Mouse (Mus musculus): ENCODE measurements around the gene Mcm6. TPM values are rescaled to one million over a fixed set of nuclear protein-coding genes. Genes with fewer than 3 reads are reported as not detected.
A peak's percentile ranks its signal among the peaks of the same experiment; 100 is the strongest.

The Mcm6 gene
- polyA plus RNA-seq, 1 experiment from 2014 or later = 138 TPM

DNA sequence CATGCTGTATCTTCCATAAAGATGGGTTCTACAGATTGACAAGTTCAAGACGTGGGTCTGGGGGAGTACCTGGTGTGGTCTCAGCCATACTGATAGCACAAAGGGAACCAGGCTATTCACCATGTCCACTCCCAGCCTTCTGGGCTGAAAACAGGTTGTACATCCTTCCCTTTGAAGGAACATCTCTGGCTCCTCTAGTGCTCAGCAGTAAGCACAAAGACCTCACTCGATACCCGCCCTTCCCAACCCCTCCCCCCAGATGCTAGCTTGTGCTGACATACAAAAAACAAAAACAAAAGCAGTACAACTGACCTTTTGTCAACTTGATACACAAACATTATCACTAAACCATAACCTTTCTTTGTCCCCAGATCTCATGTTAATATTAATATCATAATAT is 35.2 kb upstream of the Mcm6 start:
- ATAC-seq (ENCODE audit: insufficient number of reproducible peaks, insufficient read depth, low FRiP score, low read depth) = no peak
- no peak overlapping the region for H3K9ac ChIP-seq (ENCODE audit: low read length)
- WGBS = 84% methylated on average over 3 of the region's 3 CpGs
- H3K4me3 ChIP-seq (ENCODE audit: control insufficient read depth in 1 of 2, insufficient read depth in 1 of 2, low read depth in 1 of 2, low read length in 2 of 2) = no peak overlapping the region
- H3K36me3 ChIP-seq (ENCODE audit: control insufficient read depth, insufficient read depth, low read length) = peaks cover 49% of the 10 kb centered on the region
- no peaks in the 10 kb centered on the region for H3K27me3 ChIP-seq (ENCODE audit: control insufficient read depth, insufficient read depth, low read length)
- no peaks in the 10 kb centered on the region for H3K4me1 ChIP-seq (ENCODE audit: control insufficient read depth in 2 of 2, insufficient read depth in 2 of 2, low read length in 2 of 2)
- H3K4me2 ChIP-seq (ENCODE audit: low read length) = no peak overlapping the region
- no peaks in the 10 kb centered on the region for H3K9me3 ChIP-seq (ENCODE audit: control insufficient read depth, low read length)
- H3K27ac ChIP-seq (replicated peaks in 1 of 2; ENCODE audit: control insufficient read depth in 1 of 2, insufficient read depth in 1 of 2, low read depth in 2 of 2, low read length in 2 of 2) = no peak overlapping the region

DNA sequence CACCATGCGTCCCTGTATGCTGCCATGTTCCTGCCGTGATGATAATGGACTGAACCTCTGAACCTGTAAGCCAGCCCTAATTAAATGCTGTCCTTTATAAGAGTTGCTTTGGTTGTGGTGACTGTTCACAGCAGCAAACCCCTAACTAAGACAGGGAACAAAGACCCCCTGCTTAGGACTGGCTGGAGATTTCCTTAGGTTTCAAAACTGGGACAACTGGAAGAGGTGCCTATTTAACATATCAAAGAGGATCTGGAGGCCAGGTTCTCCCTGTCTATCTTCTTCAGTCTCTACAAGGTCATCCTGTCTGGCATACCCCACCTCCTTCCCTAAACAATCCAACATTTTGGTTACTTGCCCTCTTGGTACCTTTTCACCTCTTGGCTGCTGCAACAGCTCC is 32.9 kb upstream of the Mcm6 start:
- Histone ChIP-seq H3K36me3 (ENCODE audit: control insufficient read depth, insufficient read depth, low read length) (peaks cover 55% of the 10 kb centered on the region), H3K9ac (ENCODE audit: low read length) (no peak overlapping the region), H3K27ac (replicated peaks in 1 of 2; ENCODE audit: control insufficient read depth in 1 of 2, insufficient read depth in 1 of 2, low read depth in 2 of 2, low read length in 2 of 2) (no peak overlapping the region), H3K4me1 (ENCODE audit: control insufficient read depth in 2 of 2, insufficient read depth in 2 of 2, low read length in 2 of 2) (no peaks in the 10 kb centered on the region), H3K9me3 (ENCODE audit: control insufficient read depth, low read length) (no peaks in the 10 kb centered on the region), H3K27me3 (ENCODE audit: control insufficient read depth, insufficient read depth, low read length) (no peaks in the 10 kb centered on the region), H3K4me2 (ENCODE audit: low read length) (no peak overlapping the region), H3K4me3 (ENCODE audit: control insufficient read depth in 1 of 2, insufficient read depth in 1 of 2, low read depth in 1 of 2, low read length in 2 of 2) (no peak overlapping the region)
- no peak for ATAC-seq (ENCODE audit: insufficient number of reproducible peaks, insufficient read depth, low FRiP score, low read depth)
- 86% methylated on average over 2 of the region's 2 CpGs for WGBS

DNA sequence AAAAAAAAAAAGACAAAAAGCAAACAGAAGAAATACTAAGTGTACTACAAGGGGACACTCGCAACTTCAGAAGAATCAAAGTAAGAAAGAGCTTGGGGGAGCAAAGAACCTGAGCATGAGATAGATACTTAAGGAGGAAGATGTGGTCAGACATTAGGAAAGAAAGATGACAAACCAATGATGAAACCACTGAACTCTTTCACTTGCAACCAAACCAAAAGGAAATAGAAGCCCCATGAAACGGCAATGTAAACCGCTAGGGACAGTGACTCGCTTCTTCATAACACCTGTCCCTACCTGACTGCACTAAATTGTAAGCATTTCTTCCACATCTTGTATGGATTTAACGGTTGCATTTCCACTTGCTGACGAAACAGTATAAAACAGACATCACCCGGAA is 27.0 kb upstream of the Mcm6 start:
- Histone ChIP-seq H3K27me3 (ENCODE audit: control insufficient read depth, insufficient read depth, low read length) (no peaks in the 10 kb centered on the region), H3K27ac (replicated peaks in 1 of 2; ENCODE audit: control insufficient read depth in 1 of 2, insufficient read depth in 1 of 2, low read depth in 2 of 2, low read length in 2 of 2) (no peak overlapping the region), H3K4me1 (ENCODE audit: control insufficient read depth in 2 of 2, insufficient read depth in 2 of 2, low read length in 2 of 2) (no peaks in the 10 kb centered on the region), H3K9ac (ENCODE audit: low read length) (no peak overlapping the region), H3K4me3 (ENCODE audit: control insufficient read depth in 1 of 2, insufficient read depth in 1 of 2, low read depth in 1 of 2, low read length in 2 of 2) (no peak overlapping the region), H3K36me3 (ENCODE audit: control insufficient read depth, insufficient read depth, low read length) (peaks cover 70% of the 10 kb centered on the region), H3K9me3 (ENCODE audit: control insufficient read depth, low read length) (no peaks in the 10 kb centered on the region), H3K4me2 (ENCODE audit: low read length) (no peak overlapping the region)
- no peak for ATAC-seq (ENCODE audit: insufficient number of reproducible peaks, insufficient read depth, low FRiP score, low read depth)
- WGBS = 93% methylated on average over 7 of the region's 7 CpGs

- no peak for ATAC-seq (ENCODE audit: insufficient number of reproducible peaks, insufficient read depth, low FRiP score, low read depth)
- Histone ChIP-seq H3K36me3 (ENCODE audit: control insufficient read depth, insufficient read depth, low read length) (peaks cover 67% of the 10 kb centered on the region), H3K9me3 (ENCODE audit: control insufficient read depth, low read length) (no peaks in the 10 kb centered on the region), H3K4me1 (ENCODE audit: control insufficient read depth in 2 of 2, insufficient read depth in 2 of 2, low read length in 2 of 2) (no peaks in the 10 kb centered on the region), H3K4me3 (ENCODE audit: control insufficient read depth in 1 of 2, insufficient read depth in 1 of 2, low read depth in 1 of 2, low read length in 2 of 2) (no peak overlapping the region), H3K27me3 (ENCODE audit: control insufficient read depth, insufficient read depth, low read length) (no peaks in the 10 kb centered on the region), H3K27ac (replicated peaks in 1 of 2; ENCODE audit: control insufficient read depth in 1 of 2, insufficient read depth in 1 of 2, low read depth in 2 of 2, low read length in 2 of 2) (no peak overlapping the region), H3K4me2 (ENCODE audit: low read length) (no peak overlapping the region), H3K9ac (ENCODE audit: low read length) (no peak overlapping the region)
- WGBS = 94% methylated on average over 4 of the region's 4 CpGs
Observed at GRCm38 (mm10) chr1:128376841-128377240, 17.4 kb upstream of the Mcm6 start.

DNA sequence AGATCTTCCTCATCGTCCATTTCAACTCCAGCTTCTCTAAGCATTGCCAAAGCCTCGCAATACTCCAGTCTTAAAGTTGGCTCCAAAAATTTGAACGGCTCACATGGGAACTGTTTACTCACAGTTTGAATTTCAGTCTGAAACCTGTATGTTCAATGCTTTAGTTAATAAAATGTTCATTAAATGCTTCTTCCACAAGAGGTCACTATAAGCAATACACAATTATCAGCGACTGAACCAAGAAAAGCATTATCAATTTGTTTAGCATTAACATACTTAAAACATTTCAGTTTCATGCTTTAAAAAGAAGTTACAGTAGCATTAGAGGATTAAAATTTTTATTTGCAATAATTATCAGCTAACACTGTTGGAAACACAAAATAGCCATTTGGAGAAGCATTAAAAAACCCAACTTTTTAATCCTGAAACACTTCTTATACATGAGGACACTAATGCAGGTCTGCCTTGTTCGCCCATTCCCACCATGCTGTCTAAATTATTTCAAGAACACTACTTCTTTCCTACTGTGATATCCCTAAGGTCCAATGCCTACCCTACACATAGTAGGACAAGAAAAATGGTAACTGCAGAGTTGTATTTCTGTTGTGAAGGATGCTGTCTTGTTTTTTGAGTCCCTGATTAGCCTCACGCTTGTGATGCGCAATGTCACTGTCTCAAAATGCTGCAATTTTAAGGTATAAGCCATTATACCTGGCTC is 12.8 kb upstream of the Mcm6 start:
- Histone ChIP-seq H3K4me2 (ENCODE audit: low read length) (no peak overlapping the region), H3K9me3 (ENCODE audit: control insufficient read depth, low read length) (no peaks in the 10 kb centered on the region), H3K27ac (replicated peaks in 1 of 2; ENCODE audit: control insufficient read depth in 1 of 2, insufficient read depth in 1 of 2, low read depth in 2 of 2, low read length in 2 of 2) (no peak overlapping the region), H3K4me1 (ENCODE audit: control insufficient read depth in 2 of 2, insufficient read depth in 2 of 2, low read length in 2 of 2) (no peaks in the 10 kb centered on the region), H3K4me3 (ENCODE audit: control insufficient read depth in 1 of 2, insufficient read depth in 1 of 2, low read depth in 1 of 2, low read length in 2 of 2) (no peak overlapping the region), H3K9ac (ENCODE audit: low read length) (no peak overlapping the region), H3K36me3 (ENCODE audit: control insufficient read depth, insufficient read depth, low read length) (peaks cover 58% of the 10 kb centered on the region), H3K27me3 (ENCODE audit: control insufficient read depth, insufficient read depth, low read length) (no peaks in the 10 kb centered on the region)
- 82% methylated on average over 7 of the region's 7 CpGs for WGBS
- ATAC-seq (ENCODE audit: insufficient number of reproducible peaks, insufficient read depth, low FRiP score, low read depth) = no peak

GRCm38 (mm10) chr1:128368732-128369441 is 9.4 kb upstream of the Mcm6 start:
- Histone ChIP-seq H3K27me3 (ENCODE audit: control insufficient read depth, insufficient read depth, low read length) (no peaks in the 10 kb centered on the region), H3K9me3 (ENCODE audit: control insufficient read depth, low read length) (no peaks in the 10 kb centered on the region), H3K4me2 (ENCODE audit: low read length) (no peak overlapping the region), H3K27ac (replicated peaks in 1 of 2; ENCODE audit: control insufficient read depth in 1 of 2, insufficient read depth in 1 of 2, low read depth in 2 of 2, low read length in 2 of 2) (no peak overlapping the region), H3K4me1 (ENCODE audit: control insufficient read depth in 2 of 2, insufficient read depth in 2 of 2, low read length in 2 of 2) (no peaks in the 10 kb centered on the region), H3K36me3 (ENCODE audit: control insufficient read depth, insufficient read depth, low read length) (peaks cover 59% of the 10 kb centered on the region), H3K4me3 (ENCODE audit: control insufficient read depth in 1 of 2, insufficient read depth in 1 of 2, low read depth in 1 of 2, low read length in 2 of 2) (no peak overlapping the region), H3K9ac (ENCODE audit: low read length) (no peak overlapping the region)
- 76% methylated on average over 5 of the region's 5 CpGs for WGBS
- ATAC-seq (ENCODE audit: insufficient number of reproducible peaks, insufficient read depth, low FRiP score, low read depth) = no peak

DNA sequence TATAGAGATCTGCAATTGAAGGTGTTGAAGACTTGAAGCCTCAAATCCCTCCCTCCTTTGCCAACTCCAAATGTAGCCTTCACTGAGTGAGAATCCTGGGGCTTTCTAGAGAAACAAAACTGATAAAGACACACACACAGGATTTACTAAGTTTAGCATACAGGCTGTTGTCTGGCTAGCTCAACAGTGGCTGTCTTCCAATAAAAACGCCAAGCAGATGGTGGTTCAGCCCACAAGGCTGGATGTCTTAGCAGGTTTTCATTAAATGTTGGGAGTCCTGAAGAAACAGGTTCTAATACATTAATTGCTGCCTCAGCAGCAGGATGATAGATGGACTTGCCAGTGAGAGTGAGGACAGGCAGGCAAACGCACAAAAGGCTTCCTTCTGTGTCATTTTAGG is 1.1 kb upstream of the Mcm6 start:
- Histone ChIP-seq H3K9me3 (ENCODE audit: control insufficient read depth, low read length) (no peaks in the 10 kb centered on the region), H3K27ac (replicated peaks in 1 of 2; ENCODE audit: control insufficient read depth in 1 of 2, insufficient read depth in 1 of 2, low read depth in 2 of 2, low read length in 2 of 2) (peak overlapping the region in 1 of 2 experiments; percentile 70; a peak in 2 of 4 replicates), H3K36me3 (ENCODE audit: control insufficient read depth, insufficient read depth, low read length) (peaks cover 53% of the 10 kb centered on the region), H3K4me1 (ENCODE audit: control insufficient read depth in 2 of 2, insufficient read depth in 2 of 2, low read length in 2 of 2) (peaks cover 2 to 30% of the 10 kb centered on the region in 2 experiments; a peak in 2 of 4 replicates), H3K4me3 (ENCODE audit: control insufficient read depth in 1 of 2, insufficient read depth in 1 of 2, low read depth in 1 of 2, low read length in 2 of 2) (no peak overlapping the region), H3K27me3 (ENCODE audit: control insufficient read depth, insufficient read depth, low read length) (no peaks in the 10 kb centered on the region), H3K4me2 (ENCODE audit: low read length) (no peak overlapping the region), H3K9ac (ENCODE audit: low read length) (no peak overlapping the region)
- no peak for ATAC-seq (ENCODE audit: insufficient number of reproducible peaks, insufficient read depth, low FRiP score, low read depth)
- WGBS = 32% methylated on average over 2 of the region's 2 CpGs
